Mouse (Mus musculus) ES-E14 (cell line): ENCODE measurements around the gene Cd52. TPM values are rescaled to one million over a fixed set of nuclear protein-coding genes. Genes with fewer than 3 reads are reported as not detected.
A peak's percentile ranks its signal among the peaks of the same experiment; 100 is the strongest.

Source experiments
- DNase-seq: peaks from one replicate; pipeline ENCODE4 v3.0.0-alpha.2; 2013; ENCODE audit warnings: low read depth, low spot score
- H3K27ac ChIP-seq: 2 replicates; pipeline ENCODE4 v1.5.1; 2012; ENCODE audit warnings: low read depth, mild to moderate bottlenecking, low read length, moderate library complexity, mixed read lengths; ENCODE audit not compliant: poor library complexity, insufficient read depth, severe bottlenecking
- H3K36me3 ChIP-seq: 2 replicates; pipeline ENCODE4 v1.6.1; 2012; ENCODE audit warnings: mild to moderate bottlenecking, low read length, moderate library complexity, mixed read lengths; ENCODE audit not compliant: control insufficient read depth, poor library complexity, insufficient read depth, severe bottlenecking
- H3K4me1 ChIP-seq, 2 experiments: fragments of 150-350 bp in 1 of 2; sonication (generic) in 1 of 2; 2 replicates each; pipeline ENCODE4 v1.6.1; 2012; ENCODE audit warnings: low read length in 2 of 2, mild to moderate bottlenecking in 1 of 2, mixed read lengths in 1 of 2; ENCODE audit not compliant: control insufficient read depth in 2 of 2, insufficient read depth in 2 of 2, poor library complexity in 1 of 2
- H3K4me3 ChIP-seq, 2 experiments: fragments of 150-350 bp in 1 of 2; sonication (generic) in 1 of 2; 2 replicates each; pipeline ENCODE4 v1.5.1; 2012; ENCODE audit warnings: low read length in 2 of 2, low read depth in 1 of 2, mild to moderate bottlenecking in 1 of 2, mixed read lengths in 1 of 2; ENCODE audit not compliant: insufficient read depth in 1 of 2, poor library complexity in 1 of 2, severe bottlenecking in 1 of 2
- H3K9ac ChIP-seq: 2 replicates; pipeline ENCODE4 v1.6.1; 2012; ENCODE audit warnings: low read depth, mild to moderate bottlenecking, low read length, mixed read lengths; ENCODE audit not compliant: poor library complexity, insufficient read depth, severe bottlenecking
- H3K9me3 ChIP-seq: fragments of 150-350 bp; sonication (generic); 2 replicates; pipeline ENCODE4 v1.6.1; 2012; ENCODE audit warnings: low read depth, mild to moderate bottlenecking, low read length; ENCODE audit not compliant: control insufficient read depth, insufficient read depth
- CHD2 ChIP-seq: IDR thresholded peaks from 2 replicates; pipeline ENCODE4 v1.6.1; 2014; ENCODE audit warnings: mild to moderate bottlenecking, low read depth, low read length, inconsistent platforms
- HCFC1 ChIP-seq: IDR thresholded peaks from 2 replicates; pipeline ENCODE4 v1.6.1; 2012; ENCODE audit warnings: low read length, inconsistent platforms, borderline replicate concordance; ENCODE audit not compliant: insufficient read depth
- MAFK ChIP-seq: IDR thresholded peaks from 2 replicates; pipeline ENCODE4 v1.6.1; 2014; ENCODE audit warnings: mild to moderate bottlenecking, low read depth, low read length, inconsistent platforms; ENCODE audit not compliant: insufficient read depth
- ZC3H11A ChIP-seq: IDR thresholded peaks from 2 replicates; pipeline ENCODE4 v1.6.1; 2012; ENCODE audit warnings: low read depth, mild to moderate bottlenecking, inconsistent platforms, low read length, borderline replicate concordance
- ZNF384 ChIP-seq: IDR thresholded peaks from 2 replicates; pipeline ENCODE4 v1.6.1; 2012; ENCODE audit warnings: low read depth, low read length, inconsistent platforms
- in situ Hi-C, 2 experiments: fragments of 600-800 bp; cut with MboI; formaldehyde crosslinking; loops; one replicate each; pipeline ENCODE4 v1.15.1; 2025; ENCODE audit warnings: low sequenced_read_pairs in 2 of 2, inconsistent platforms in 1 of 2; ENCODE audit not compliant: unreplicated experiment in 2 of 2
- total RNA-seq: library from RNA; depleted of rRNA; stranded (reverse); fragments of 300-350 nt; gene quantifications from 2 replicates; pipeline ENCODE4 v1.2.3, GENCODE M21; 2012

Gene Cd52
- total RNA-seq, 1 experiment: 13.0 TPM

DNA sequence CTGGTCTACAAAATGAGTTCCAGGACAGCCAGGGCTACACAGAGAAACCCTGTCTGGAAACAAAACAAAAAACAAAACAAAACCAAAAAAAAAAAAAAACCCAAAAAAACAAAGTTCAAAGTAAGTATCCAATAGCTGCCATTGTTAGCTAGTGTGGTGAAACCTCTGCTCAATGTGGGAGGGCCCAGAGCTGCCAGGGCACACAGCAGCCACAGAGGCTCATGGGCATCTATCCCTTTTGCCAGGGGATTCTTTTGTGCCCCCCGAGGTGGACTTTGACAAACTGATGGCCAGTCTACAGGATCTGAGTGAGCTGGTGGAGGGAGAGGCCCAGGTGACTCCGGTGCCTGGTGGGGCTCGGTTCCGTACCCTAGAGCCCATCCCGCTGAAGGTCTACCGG is 28.3 kb upstream of the Cd52 start:
- TF ChIP-seq ZNF384 (no peak), MAFK (no peak), HCFC1 (no peak), ZC3H11A (no peak), CHD2 (no peak)
- in situ Hi-C loops: no loop called here
- DNase-seq: no peak
- peaks cover 19 to 52% of the 10 kb centered on the region in 2 experiments for H3K4me1 ChIP-seq
- peaks cover 4% of the 10 kb centered on the region; the same call in 1 of the 2 replicates for H3K36me3 ChIP-seq
- H3K4me3 ChIP-seq: no peak overlapping the region
- H3K27ac ChIP-seq: no peak overlapping the region
- H3K9ac ChIP-seq: no peak overlapping the region
- H3K9me3 ChIP-seq: no peaks in the 10 kb centered on the region

DNA sequence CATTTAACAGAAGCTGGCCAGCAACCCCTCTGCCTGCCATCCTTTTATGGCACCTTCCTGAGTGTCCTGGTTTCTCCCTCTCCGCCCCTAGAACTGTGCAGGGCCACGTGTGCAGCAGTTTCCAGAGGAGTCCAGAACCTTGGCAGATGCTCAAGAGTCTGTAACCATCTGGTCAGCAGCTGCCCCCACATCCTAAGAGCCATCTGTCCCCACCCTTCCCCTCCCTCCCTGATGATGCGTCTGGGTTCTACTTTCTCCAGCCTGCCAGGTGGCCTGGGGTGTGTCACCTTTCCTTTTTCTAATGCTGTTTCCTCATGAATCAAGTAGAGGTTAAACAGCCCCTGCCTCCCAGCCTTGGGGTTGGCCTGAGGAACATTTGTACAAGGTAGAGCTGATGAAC is 27.4 kb upstream of the Cd52 start:
- in situ Hi-C loops: no loop called here
- no peak overlapping the region for H3K9ac ChIP-seq
- no peak for DNase-seq
- H3K9me3 ChIP-seq: no peaks in the 10 kb centered on the region
- TF ChIP-seq ZNF384: no peak
- TF ChIP-seq ZC3H11A: no peak
- no peak for TF ChIP-seq HCFC1
- no peak for TF ChIP-seq CHD2
- TF ChIP-seq MAFK: no peak
- no peak overlapping the region for H3K4me3 ChIP-seq
- peaks cover 4% of the 10 kb centered on the region; the same call in 1 of the 2 replicates for H3K36me3 ChIP-seq
- peaks cover 21 to 55% of the 10 kb centered on the region in 2 experiments for H3K4me1 ChIP-seq
- no peak overlapping the region for H3K27ac ChIP-seq

DNA sequence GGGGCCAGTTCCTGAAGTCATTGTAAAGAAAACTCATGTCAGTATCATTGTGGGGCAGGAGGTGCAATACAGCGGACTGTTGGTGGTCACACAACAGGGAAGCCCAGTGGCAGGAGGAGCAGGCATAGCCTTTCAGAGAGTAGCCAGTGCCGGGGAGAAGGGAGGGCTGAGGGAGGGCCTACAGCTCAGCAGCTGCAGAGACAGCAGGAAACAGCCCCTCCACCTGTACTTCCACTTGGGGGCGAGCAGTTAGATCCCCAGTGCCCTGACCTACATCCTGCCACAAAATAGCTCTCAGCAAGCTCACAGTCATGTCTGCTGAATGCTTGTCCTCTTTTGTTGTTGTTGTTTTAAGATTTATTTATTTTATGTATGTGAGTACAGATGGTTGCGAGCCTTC is 26.7 kb upstream of the Cd52 start:
- no peak for DNase-seq
- Histone ChIP-seq H3K9me3 (no peaks in the 10 kb centered on the region), H3K4me1 (peaks cover 21 to 49% of the 10 kb centered on the region in 2 experiments), H3K4me3 (no peak overlapping the region), H3K36me3 (no peaks in the 10 kb centered on the region), H3K27ac (no peak overlapping the region), H3K9ac (peak overlapping the region; percentile 3; the same call in 1 of the 2 replicates)
- TF ChIP-seq ZNF384: no peak
- in situ Hi-C loops: no loop called here

DNA sequence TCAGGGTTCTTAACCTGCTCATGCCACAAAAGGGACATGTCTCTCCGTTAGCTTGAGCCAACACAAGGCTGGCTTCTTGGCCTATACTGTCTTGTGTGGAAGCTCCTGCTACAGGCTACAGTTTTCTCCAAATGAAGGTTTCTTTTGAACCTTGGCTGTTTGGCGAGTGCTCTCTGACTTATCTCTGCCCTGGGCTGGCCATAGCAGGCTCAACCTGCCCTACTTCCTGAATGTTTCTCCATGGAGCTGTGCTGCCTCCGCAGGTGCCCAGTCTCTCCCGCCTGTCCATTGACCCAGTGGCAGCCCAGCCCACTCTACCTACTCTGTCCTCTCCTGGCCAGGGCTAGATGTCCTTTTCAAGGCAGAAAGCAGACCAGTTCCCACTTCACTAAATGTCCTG is 26.0 kb upstream of the Cd52 start:
- peaks cover 21 to 46% of the 10 kb centered on the region in 2 experiments for H3K4me1 ChIP-seq
- peak overlapping the region; percentile 3; the same call in 1 of the 2 replicates for H3K9ac ChIP-seq
- no peak overlapping the region for H3K27ac ChIP-seq
- in situ Hi-C loops: no loop called here
- DNase-seq: no peak
- no peaks in the 10 kb centered on the region for H3K36me3 ChIP-seq
- no peaks in the 10 kb centered on the region for H3K9me3 ChIP-seq
- H3K4me3 ChIP-seq: no peak overlapping the region
- TF ChIP-seq ZC3H11A (no peak), HCFC1 (no peak), ZNF384 (no peak), CHD2 (no peak), MAFK (no peak)

DNA sequence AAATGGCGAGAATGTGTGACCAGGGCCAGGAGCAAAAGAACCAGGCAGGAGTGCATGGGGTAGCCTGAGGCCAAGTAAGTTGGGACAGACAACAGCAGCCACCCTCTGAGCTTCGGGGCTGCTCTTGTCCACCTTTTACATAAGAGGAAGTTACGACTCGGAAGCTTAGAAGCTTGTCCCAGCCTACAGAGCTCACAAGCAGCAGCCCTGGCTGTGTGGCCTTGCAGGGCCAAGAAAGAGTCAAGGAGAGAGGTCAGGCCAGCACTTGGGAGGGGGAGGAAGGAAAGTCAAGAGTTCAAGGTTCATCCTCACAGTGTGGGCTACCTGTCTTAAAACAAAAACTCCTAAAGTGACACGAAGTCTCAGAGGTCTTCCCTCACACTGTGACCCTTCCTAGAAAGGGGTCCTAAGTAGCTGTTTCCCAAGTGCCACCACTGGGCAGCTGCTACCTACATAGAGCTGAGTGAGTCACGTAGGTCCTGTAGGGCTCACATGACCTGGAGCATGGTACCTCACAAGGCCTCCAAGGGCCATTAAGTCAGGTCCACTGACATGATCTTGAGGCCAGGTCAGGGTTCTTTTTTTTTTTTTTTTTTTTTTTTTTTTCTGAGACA is 25.4 kb upstream of the Cd52 start:
- Histone ChIP-seq H3K4me3 (peak overlapping the region in 1 of 2 experiments; percentile 5; a peak in 1 of 4 replicates), H3K36me3 (no peaks in the 10 kb centered on the region), H3K4me1 (peaks cover 21 to 50% of the 10 kb centered on the region in 2 experiments), H3K9me3 (no peaks in the 10 kb centered on the region), H3K27ac (peak overlapping the region; percentile 7; the same call in 1 of the 2 replicates), H3K9ac (peak overlapping the region; percentile 23; the same call in 1 of the 2 replicates)
- TF ChIP-seq HCFC1 (no peak), CHD2 (no peak), MAFK (no peak), ZNF384 (no peak), ZC3H11A (no peak)
- in situ Hi-C loops: no loop called here
- DNase-seq: no peak
